Mouse (Mus musculus): ENCODE measurements around the gene Fntb. TPM values are rescaled to one million over a fixed set of nuclear protein-coding genes. Genes with fewer than 3 reads are reported as not detected.

The Fntb gene
- total RNA-seq (2021): 10 to 100 TPM; 17.9 to 20.1 TPM
- long read RNA-seq, experiment 1, transcript Fntb-201 (12 exons, 2,613 nt): major isoform, 5 of 8 reads
- long read RNA-seq, experiment 1, partial matches to known transcripts: 0 of 8 reads
- long read RNA-seq, experiment 1, other reads (novel, unspliced or antisense): 3 of 8 reads
- long read RNA-seq, experiment 2, transcript Fntb-201 (12 exons, 2,613 nt): major isoform, 8 of 10 reads
- long read RNA-seq, experiment 2, partial matches to known transcripts: 1 of 10 reads
- long read RNA-seq, experiment 2, other reads (novel, unspliced or antisense): 1 of 10 reads

- DNase-seq: peak; percentile 92
Measured at GRCm38 (mm10) chr12:76765354-76765851, at the start of gene Fntb, which contains the start of gene Churc1. Gene Fntb, plus strand, starts transcription at chr12:76765589. Gene Churc1, plus strand, starts transcription at chr12:76765538.

GRCm38 (mm10) chr12:76718384-76718783 is 47.0 kb upstream of the Fntb start:
- no peak for DNase-seq

GRCm38 (mm10) chr12:76720572-76720971 is 44.8 kb upstream of the Fntb start:
- DNase-seq: no peak

- no peak for DNase-seq
Measured at GRCm38 (mm10) chr12:76722026-76722425, 43.4 kb upstream of the Fntb start.

- no peak for DNase-seq
Measured at GRCm38 (mm10) chr12:76727955-76728354, 37.4 kb upstream of the Fntb start.

GRCm38 (mm10) chr12:76750866-76751459 is 14.4 kb upstream of the Fntb start:
- no peak for DNase-seq

- DNase-seq: peak; percentile 46
Measured at GRCm38 (mm10) chr12:76752652-76753318, 12.6 kb upstream of the Fntb start.

GRCm38 (mm10) chr12:76765901-76766630 is 677 bp downstream of the Fntb start:
- no peak for DNase-seq

- no peak for DNase-seq
Measured at GRCm38 (mm10) chr12:76770841-76771500, 5.6 kb downstream of the Fntb start.

GRCm38 (mm10) chr12:76771540-76771939 is 6.2 kb downstream of the Fntb start:
- DNase-seq: no peak

- DNase-seq: no peak
Measured at GRCm38 (mm10) chr12:76774652-76775051, 9.3 kb downstream of the Fntb start.

GRCm38 (mm10) chr12:76775132-76775531 is 9.7 kb downstream of the Fntb start:
- peak; percentile 22 for DNase-seq

GRCm38 (mm10) chr12:76776898-76777297 is 11.5 kb downstream of the Fntb start:
- no peak for DNase-seq

GRCm38 (mm10) chr12:76777845-76778244 is 12.5 kb downstream of the Fntb start:
- DNase-seq: no peak

- DNase-seq: no peak
Measured at GRCm38 (mm10) chr12:76778305-76779083, 13.1 kb downstream of the Fntb start.

- DNase-seq: no peak
Measured at GRCm38 (mm10) chr12:76779951-76780350, 14.6 kb downstream of the Fntb start.

GRCm38 (mm10) chr12:76780639-76781468 is 15.5 kb downstream of the Fntb start:
- no peak for DNase-seq

GRCm38 (mm10) chr12:76784056-76784619 is 18.7 kb downstream of the Fntb start:
- DNase-seq: peak; percentile 30

- no peak for DNase-seq
Measured at GRCm38 (mm10) chr12:76790446-76791084, 25.2 kb downstream of the Fntb start.
